Mouse (Mus musculus) right cerebral cortex, postnatal 36 days (tissue): ENCODE data around the gene A430033K04Rik.

Experiments used
- DNase-seq, 2 experiments: peaks; one replicate each; pipeline ENCODE4 v3.0.0; 2022; ENCODE audit warnings: low spot score in 2 of 2, mixed read lengths in 1 of 2

Gene A430033K04Rik

DNA sequence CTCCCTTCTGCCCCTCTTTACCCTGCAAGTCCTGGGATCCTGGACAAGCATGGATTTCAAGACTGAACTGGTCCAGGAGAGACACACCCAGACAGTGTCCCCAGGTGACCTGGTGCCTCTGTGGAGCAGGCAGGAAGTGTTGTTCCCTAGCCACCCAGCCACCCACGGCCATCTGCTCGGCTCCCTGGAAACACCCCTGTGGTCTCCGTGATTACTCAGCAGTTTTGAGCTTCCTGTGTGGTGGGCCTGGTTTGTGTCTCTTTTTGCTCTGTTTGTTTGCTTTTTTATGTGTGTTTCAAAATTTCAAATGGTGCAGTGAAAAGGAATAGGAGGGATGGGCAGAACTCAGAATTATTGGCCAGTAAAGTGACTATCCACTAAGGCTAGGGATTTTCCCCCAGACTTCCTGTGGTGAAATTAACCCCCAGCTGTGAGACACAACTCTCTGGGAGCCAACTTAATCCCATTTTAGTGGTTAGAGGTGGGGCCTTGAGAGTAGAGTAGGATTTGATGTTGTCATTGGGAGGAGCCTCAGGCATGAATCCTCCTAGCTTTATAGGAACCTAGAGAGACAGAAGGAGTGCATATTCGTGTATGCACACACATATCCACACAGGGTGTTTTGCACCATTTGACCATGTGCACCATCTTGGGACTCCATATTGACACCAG is 72.0 kb downstream of the A430033K04Rik start:
- DNase-seq, result peak; percentile 7 to 9

DNA sequence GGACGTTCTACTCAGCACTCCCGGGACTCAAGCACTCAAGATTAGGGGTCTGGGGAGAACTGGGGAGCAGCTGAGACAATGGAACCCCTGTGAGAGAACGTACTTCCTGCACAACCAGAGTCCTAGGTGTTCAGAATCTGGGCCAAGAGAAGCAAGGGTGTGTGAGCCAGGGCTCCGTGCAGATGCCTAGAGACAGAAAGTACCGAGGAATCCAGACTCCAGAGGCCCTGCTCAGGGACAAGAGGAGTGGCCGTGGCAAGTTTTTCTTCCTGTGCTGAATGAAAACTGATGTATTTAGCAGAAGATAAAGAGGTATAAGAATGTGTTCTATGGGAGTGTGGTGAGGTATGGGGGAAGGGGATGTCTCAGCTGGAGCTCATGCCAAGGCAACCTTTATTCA is 74.8 kb downstream of the A430033K04Rik start:
- DNase-seq, result no peak
